Mouse (Mus musculus) retina, embryonic 14.5 days (tissue): ENCODE results near the gene Calca.
A peak's percentile ranks its signal among the peaks of the same experiment; 100 is the strongest.
"Not testable (repeated sequence)": the region's sequence is repeated elsewhere in the genome, so short reads cannot be mapped to it uniquely, and the experiment has no call there.

Experiments used
- DNase-seq: peaks from one replicate; pipeline ENCODE4 v3.0.0-alpha.2; 2015; ENCODE audit warnings: low spot score

Gene Calca

GRCm38 (mm10) chr7:114636102-114636501 lies at the start of gene Calca:
Calca (minus strand) TSS chr7:114636357.
- peak; percentile 53 for DNase-seq

GRCm38 (mm10) chr7:114672697-114673096 lies 36.5 kb upstream of the Calca start:
- peak; percentile 51 for DNase-seq

GRCm38 (mm10) chr7:114671405-114671804 lies 35.2 kb upstream of the Calca start:
- DNase-seq, result no peak

- no peak for DNase-seq
These were observed 13.6 kb upstream of the Calca start for GRCm38 (mm10) chr7:114649730-114650129.

- DNase-seq, result peak; percentile 39
These were observed 12.6 kb upstream of the Calca start for GRCm38 (mm10) chr7:114648791-114649190.

GRCm38 (mm10) chr7:114635569-114636101 lies 522 bp downstream of the Calca start:
- peak; percentile 70 for DNase-seq

- DNase-seq, result no peak
These were observed 1.8 kb downstream of the Calca start for GRCm38 (mm10) chr7:114634386-114634785.

- DNase-seq, result no peak
These were observed 10.2 kb downstream of the Calca start for GRCm38 (mm10) chr7:114625966-114626365.

- DNase-seq, result no peak
These were observed 19.4 kb downstream of the Calca start for GRCm38 (mm10) chr7:114616759-114617158.

- DNase-seq, result not testable (repeated sequence)
These were observed 41.8 kb downstream of the Calca start for GRCm38 (mm10) chr7:114594391-114594790.

- DNase-seq, result no peak
These were observed 53.7 kb downstream of the Calca start for GRCm38 (mm10) chr7:114582441-114582840.
